Mouse (Mus musculus) liver, postnatal 0 days (tissue): ENCODE measurements around the gene Cyth1. TPM values are rescaled to one million over a fixed set of nuclear protein-coding genes. Genes with fewer than 3 reads are reported as not detected.

Experiments used
- ATAC-seq: fragments of 200-750 bp; cut with Nextera tagmentation; 2 replicates; pipeline ENCODE4 v1.8.0; 2017; ENCODE audit warnings: mild to moderate bottlenecking, moderate library complexity
- DNase-seq: peaks from one replicate; pipeline ENCODE4 v3.0.0-alpha.2; 2016
- H3K27ac ChIP-seq: fragments of 300-500 bp; sonication (generic); 2 replicates; pipeline ENCODE4 v1.5.1; 2014; ENCODE audit warnings: antibody characterized with exemption, moderate library complexity, mild to moderate bottlenecking, low read depth
- H3K27me3 ChIP-seq: fragments of 300-500 bp; sonication (generic); 2 replicates; pipeline ENCODE4 v1.6.1; 2014; ENCODE audit warnings: low read length, control low read depth, mixed read lengths; ENCODE audit not compliant: insufficient read depth
- H3K36me3 ChIP-seq: fragments of 300-500 bp; sonication (generic); replicated peaks from 2 replicates; pipeline ENCODE4 v1.6.1; 2014; ENCODE audit warnings: mild to moderate bottlenecking, control low read depth, low read length, moderate library complexity, mixed read lengths; ENCODE audit not compliant: insufficient read depth
- H3K4me1 ChIP-seq: fragments of 300-500 bp; sonication (generic); 2 replicates; pipeline ENCODE4 v1.6.1; 2014; ENCODE audit warnings: antibody characterized with exemption, mild to moderate bottlenecking, control low read depth; ENCODE audit not compliant: insufficient read depth
- H3K4me2 ChIP-seq: fragments of 300-500 bp; sonication (generic); 2 replicates; pipeline ENCODE4 v1.6.1; 2014; ENCODE audit warnings: low read depth, mild to moderate bottlenecking, low read length, moderate library complexity, mixed read lengths
- H3K4me3 ChIP-seq: fragments of 300-500 bp; sonication (generic); 2 replicates; pipeline ENCODE4 v1.5.1; 2014; ENCODE audit warnings: low read depth, low read length
- H3K9ac ChIP-seq: fragments of 300-500 bp; sonication (generic); replicated peaks from 2 replicates; pipeline ENCODE4 v1.6.1; 2014; ENCODE audit warnings: mild to moderate bottlenecking, moderate library complexity
- H3K9me3 ChIP-seq: fragments of 300-500 bp; sonication (generic); 2 replicates; pipeline ENCODE4 v1.6.1; 2016; ENCODE audit warnings: mild to moderate bottlenecking, control low read depth, low read length, mixed read lengths
- CTCF ChIP-seq: sonication (generic); IDR thresholded peaks from 2 replicates; pipeline ENCODE4 v1.5.1; 2016; ENCODE audit warnings: antibody characterized with exemption, low read depth
- EP300 ChIP-seq: IDR thresholded peaks from 2 replicates; pipeline ENCODE4 v1.6.1; 2016; ENCODE audit warnings: antibody characterized with exemption, low read depth, mild to moderate bottlenecking
- WGBS: fragments of 180-500 bp; shearing (Covaris S2); extraction: QIAGEN DNeasy Blood & Tissue Kit; methylation state at CpG from one replicate; pipeline ENCODE4 v1.1.7; 2014; ENCODE audit not compliant: insufficient replicate concordance; 5-methylcytosine and 5-hydroxymethylcytosine counted together
- polyA plus RNA-seq: library from polyadenylated mRNA; unstranded; fragments of >200 nt; fragmentation: Nextera tagmentation; extraction: Ambion mirVana; gene quantifications from 2 replicates; pipeline ENCODE4 v1.2.1, GENCODE M21; 2015

The Cyth1 gene
- polyA plus RNA-seq, 1 experiment from 2014 or later: 7.0 TPM

DNA sequence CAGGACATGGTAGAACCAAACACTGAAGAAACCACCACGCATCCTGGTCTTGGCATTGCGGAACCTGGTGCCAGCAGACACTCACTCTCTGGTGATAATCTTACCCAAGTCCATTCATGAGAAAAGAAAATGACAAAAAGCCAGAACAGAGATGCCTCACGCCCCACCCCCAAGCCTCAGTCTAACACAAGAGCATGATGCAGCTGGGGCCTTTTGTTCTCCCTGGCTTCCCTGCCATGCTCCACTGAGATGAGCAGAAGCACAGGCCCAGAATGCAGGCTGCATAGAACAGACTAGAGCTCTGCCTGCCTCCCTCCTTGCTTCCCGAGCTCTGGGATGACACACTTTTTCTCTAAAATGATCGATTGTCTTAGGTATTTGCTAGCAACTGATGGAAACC, 14.8 kb upstream of the Cyth1 start:
- Histone ChIP-seq H3K27me3 (no peaks in the 10 kb centered on the region), H3K9ac (no peak overlapping the region), H3K9me3 (no peaks in the 10 kb centered on the region), H3K36me3 (peaks cover 83% of the 10 kb centered on the region), H3K4me2 (no peak overlapping the region), H3K4me3 (no peak overlapping the region), H3K4me1 (no peaks in the 10 kb centered on the region), H3K27ac (no peak overlapping the region)
- no peak for TF ChIP-seq EP300
- no peak for TF ChIP-seq CTCF
- DNase-seq: no peak
- ATAC-seq: no peak
- WGBS: 84% methylated on average over 5 of the region's 5 CpGs

DNA sequence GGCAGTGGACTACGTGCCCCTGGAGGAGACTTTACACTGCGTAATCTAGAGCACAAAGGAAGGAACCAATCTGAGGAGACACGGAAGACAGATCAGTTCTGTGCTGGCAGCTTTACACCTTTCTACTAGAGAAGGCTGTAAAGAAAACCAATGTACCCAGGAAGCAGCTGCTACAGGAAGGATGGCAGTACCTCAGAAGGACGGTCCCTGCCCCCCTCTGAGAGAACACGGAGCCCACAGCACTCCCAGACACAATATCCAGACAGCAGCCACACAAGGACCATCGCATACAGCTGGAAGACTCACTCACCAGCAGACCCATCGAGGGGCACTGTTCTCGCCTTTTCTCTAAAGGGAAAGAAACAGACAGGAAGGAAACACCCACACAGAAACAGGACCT, 11.7 kb upstream of the Cyth1 start:
- H3K4me2 ChIP-seq: no peak overlapping the region
- no peak for ATAC-seq
- no peaks in the 10 kb centered on the region for H3K9me3 ChIP-seq
- no peak for TF ChIP-seq CTCF
- no peaks in the 10 kb centered on the region for H3K27me3 ChIP-seq
- H3K27ac ChIP-seq: 0 out of 2 replicates have a peak overlapping the region, but pooled peaks have one; percentile 29
- WGBS: 57% methylated on average over 8 of the region's 8 CpGs
- H3K4me1 ChIP-seq: no peaks in the 10 kb centered on the region
- peaks cover 69% of the 10 kb centered on the region for H3K36me3 ChIP-seq
- H3K9ac ChIP-seq: no peak overlapping the region
- no peak for DNase-seq
- H3K4me3 ChIP-seq: no peak overlapping the region

DNA sequence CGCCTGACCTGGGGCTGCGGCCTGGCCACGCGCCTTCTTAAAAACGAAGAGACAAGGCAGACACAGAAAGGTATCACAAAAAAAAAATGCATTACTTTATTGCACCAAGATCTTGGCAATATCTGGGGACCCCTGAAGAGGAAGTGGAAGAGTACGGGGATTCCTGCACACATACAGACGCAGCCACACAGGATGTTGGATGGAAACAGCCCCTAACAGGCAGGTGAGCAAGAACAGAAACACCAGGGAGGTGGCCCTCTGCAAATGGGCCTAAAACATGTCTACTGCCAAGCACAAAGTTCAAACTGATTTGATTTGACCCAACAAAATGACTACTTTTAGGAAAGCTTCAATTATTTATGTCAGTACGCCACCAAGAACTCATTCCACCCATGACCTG, 11.2 kb upstream of the Cyth1 start:
- ATAC-seq (no peak), DNase-seq (no peak)
- Histone ChIP-seq H3K4me1 (no peaks in the 10 kb centered on the region; the same call in 1 of the 2 replicates), H3K36me3 (peaks cover 65% of the 10 kb centered on the region), H3K9ac (no peak overlapping the region), H3K4me3 (no peak overlapping the region), H3K9me3 (no peaks in the 10 kb centered on the region), H3K27me3 (no peaks in the 10 kb centered on the region), H3K4me2 (no peak overlapping the region), H3K27ac (no peak overlapping the region)
- 80% methylated on average over 8 of the region's 8 CpGs for WGBS
- no peak for TF ChIP-seq CTCF
- TF ChIP-seq EP300: no peak

DNA sequence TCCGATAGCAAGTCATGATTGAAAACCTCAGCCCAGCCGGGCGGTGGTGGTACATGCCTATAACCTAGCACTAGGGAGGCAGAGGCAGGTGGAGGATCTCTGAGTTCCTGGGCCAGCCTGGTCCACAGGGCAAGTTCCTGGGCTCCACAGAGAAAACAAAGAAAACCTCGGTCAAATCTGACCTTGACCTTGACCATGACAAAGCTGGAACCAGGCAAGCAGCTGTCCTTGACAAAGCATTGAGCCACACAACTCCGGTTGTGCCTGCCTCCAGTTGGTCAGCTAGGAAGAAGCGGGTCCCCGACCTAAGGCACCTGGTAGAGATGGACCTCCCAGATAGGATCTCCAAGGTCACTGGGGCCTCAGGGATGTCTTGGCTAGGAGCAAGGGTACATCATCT, 8.0 kb upstream of the Cyth1 start:
- Histone ChIP-seq H3K27me3 (no peaks in the 10 kb centered on the region), H3K4me3 (no peak overlapping the region), H3K9ac (no peak overlapping the region), H3K9me3 (no peaks in the 10 kb centered on the region), H3K4me2 (no peak overlapping the region), H3K36me3 (peaks cover 34% of the 10 kb centered on the region), H3K4me1 (peaks cover 2% of the 10 kb centered on the region; the same call in 1 of the 2 replicates), H3K27ac (no peak overlapping the region)
- no peak for TF ChIP-seq EP300
- no peak for TF ChIP-seq CTCF
- WGBS: 77% methylated on average over 7 of the region's 7 CpGs
- no peak for DNase-seq
- no peak for ATAC-seq

DNA sequence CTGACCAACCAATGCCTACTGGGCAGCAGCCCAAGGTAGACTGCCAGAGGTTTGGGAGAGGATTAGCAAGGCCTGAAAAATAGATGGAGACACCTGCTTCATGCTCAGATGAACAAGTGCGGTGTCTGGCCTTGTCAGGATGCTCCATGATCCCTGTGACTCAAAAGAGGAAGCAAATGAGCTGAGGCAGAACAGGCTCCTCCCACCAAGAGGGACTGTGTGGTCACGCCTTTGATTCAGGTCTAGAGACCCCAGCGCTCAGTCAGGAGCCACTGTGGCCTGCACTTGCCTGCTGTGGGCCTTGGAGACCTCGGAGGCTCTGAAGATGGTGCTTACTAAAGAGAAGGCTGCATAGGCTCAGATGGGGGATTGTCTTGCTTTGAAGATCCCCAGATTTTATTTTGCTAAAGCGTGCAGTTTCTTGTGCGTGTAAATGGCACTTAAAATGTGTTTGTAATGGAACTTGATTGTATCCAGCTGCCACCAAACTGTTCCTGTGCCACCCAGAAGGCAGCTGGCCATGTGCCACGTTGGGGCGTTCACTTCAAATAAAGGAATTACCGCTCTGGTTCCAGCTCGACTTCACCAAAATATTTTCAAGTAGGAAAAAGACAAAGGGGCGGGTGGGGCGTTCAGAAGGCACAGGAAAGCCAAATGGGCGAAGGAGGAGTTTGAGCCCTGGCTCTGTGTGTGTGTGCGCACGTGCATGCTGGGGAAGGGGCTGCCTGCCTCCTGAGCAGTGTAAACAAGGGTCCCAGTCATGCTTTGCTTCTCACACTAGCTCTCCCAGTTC, 6.0 kb upstream of the Cyth1 start:
- no peaks in the 10 kb centered on the region for H3K27me3 ChIP-seq
- TF ChIP-seq EP300 (no peak), CTCF (no peak)
- H3K36me3 ChIP-seq: peaks cover 17% of the 10 kb centered on the region
- H3K4me1 ChIP-seq: peaks cover 4% of the 10 kb centered on the region
- H3K27ac ChIP-seq: peak overlapping the region; percentile 51; the same call in 1 of the 2 replicates
- no peak overlapping the region for H3K9ac ChIP-seq
- H3K4me2 ChIP-seq: no peak overlapping the region
- peak; percentile 43 for DNase-seq
- H3K4me3 ChIP-seq: no peak overlapping the region
- H3K9me3 ChIP-seq: no peaks in the 10 kb centered on the region
- WGBS: 48% methylated on average over 15 of the region's 15 CpGs
- ATAC-seq: peak; percentile 32; the same call in 1 of the 2 replicates

DNA sequence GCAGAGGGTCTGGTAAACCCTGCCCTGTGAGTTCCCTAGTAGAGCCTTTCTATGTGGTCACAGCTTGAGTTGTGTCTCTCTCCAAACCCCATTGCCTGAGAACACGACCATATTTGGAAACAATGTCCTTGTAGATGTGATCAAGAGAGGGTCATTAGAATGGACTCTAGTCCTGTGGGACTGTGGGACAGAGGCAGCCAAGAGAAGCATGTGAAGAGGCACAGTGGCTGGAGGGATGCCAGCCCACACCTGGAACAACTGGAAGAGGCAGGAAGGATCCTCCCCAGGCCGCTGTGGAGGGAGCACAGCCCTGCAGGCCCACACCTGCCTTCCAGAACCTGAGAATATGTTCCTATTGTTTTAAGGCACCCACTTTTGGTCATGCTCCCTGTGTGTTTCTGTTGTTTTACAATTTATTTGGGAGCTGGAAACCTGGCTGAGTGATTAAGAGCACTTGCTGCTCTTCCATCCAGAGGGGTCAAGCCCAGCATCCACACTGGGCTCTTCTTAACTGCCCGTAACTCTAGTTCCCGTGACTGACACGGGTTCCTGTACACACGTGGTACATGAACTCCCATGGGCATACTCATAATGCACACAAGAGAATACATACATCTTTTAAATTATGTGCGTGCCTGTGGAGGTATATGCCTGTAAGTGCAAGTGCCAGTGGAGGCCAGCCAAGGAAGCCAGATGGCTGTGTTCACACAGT, 5.2 kb upstream of the Cyth1 start:
- H3K9ac ChIP-seq: no peak overlapping the region
- H3K4me3 ChIP-seq: no peak overlapping the region
- TF ChIP-seq CTCF (no peak), EP300 (no peak)
- H3K4me1 ChIP-seq: peaks cover 9% of the 10 kb centered on the region
- peaks cover 10% of the 10 kb centered on the region; the same call in 1 of the 2 replicates for H3K36me3 ChIP-seq
- DNase-seq (no peak), ATAC-seq (no peak)
- peak overlapping the region; percentile 51; the same call in 1 of the 2 replicates for H3K27ac ChIP-seq
- WGBS: 73% methylated on average over 7 of the region's 7 CpGs
- no peaks in the 10 kb centered on the region for H3K9me3 ChIP-seq
- no peaks in the 10 kb centered on the region for H3K27me3 ChIP-seq
- no peak overlapping the region for H3K4me2 ChIP-seq
